Mouse (Mus musculus): ENCODE data around the gene Vmn1r232.

- TF ChIP-seq CTCF (IDR thresholded peaks at IDR 0.05; ENCODE audit: control insufficient read depth, insufficient read depth, low read length), result no peak
- no peak for TF ChIP-seq POLR2A (IDR thresholded peaks at IDR 0.05; ENCODE audit: borderline replicate concordance, control insufficient read depth, low read depth, low read length)
Measured at GRCm38 (mm10) chr17:20960386-20960785, 40.9 kb upstream of the Vmn1r232 start.
